Mouse (Mus musculus) cerebellum, postnatal 4 days (tissue): ENCODE measurements around the gene Atp6v0a1.
A peak's percentile ranks its signal among the peaks of the same experiment; 100 is the strongest.
"Not testable (repeated sequence)": the region's sequence is repeated elsewhere in the genome, so short reads cannot be mapped to it uniquely, and the experiment has no call there.

Source experiments
- DNase-seq, 2 experiments: peaks; one replicate each; pipeline ENCODE4 v3.0.0; 2022; ENCODE audit warnings: low spot score in 2 of 2, mixed read lengths in 1 of 2

Gene Atp6v0a1

DNA sequence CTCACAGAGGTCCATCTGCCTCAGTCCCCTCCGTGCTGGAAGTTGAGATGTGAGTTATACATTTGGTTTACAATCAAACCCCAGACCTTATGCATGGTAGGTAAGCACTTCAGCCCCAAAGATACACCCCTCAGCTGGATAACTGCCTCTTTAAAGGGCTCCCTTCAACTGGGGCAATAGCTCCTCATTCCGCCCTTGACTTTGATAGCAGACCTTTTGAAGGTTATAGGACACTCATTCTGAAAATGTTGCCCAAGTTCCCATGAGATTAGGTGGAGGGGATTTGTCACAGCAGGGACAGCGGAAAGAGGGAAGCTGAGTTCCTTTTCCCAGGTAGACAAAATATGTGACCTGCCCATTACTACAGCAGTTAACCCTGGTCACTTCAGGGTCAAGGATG, 28.0 kb upstream of the Atp6v0a1 start:
- DNase-seq = no peak

DNA sequence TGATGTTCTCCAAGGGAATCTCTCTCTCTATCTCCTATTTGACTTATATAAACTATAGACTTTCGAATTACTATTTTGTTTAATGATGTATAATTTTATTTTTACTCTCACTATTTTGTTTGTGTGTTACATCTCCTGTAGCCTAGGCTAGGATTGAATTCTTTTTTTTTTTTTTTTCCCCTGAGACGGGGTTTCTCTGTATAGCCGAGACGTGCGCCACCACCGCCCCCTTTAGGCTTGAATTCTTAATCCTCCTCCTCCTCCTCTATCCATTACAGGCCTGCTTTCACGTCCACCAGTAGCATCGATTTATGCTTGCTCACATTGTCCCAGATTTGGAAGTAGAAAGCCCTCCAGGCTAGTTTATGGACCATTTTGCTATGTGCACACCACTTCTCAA, 27.2 kb upstream of the Atp6v0a1 start:
- no peak for DNase-seq

DNA sequence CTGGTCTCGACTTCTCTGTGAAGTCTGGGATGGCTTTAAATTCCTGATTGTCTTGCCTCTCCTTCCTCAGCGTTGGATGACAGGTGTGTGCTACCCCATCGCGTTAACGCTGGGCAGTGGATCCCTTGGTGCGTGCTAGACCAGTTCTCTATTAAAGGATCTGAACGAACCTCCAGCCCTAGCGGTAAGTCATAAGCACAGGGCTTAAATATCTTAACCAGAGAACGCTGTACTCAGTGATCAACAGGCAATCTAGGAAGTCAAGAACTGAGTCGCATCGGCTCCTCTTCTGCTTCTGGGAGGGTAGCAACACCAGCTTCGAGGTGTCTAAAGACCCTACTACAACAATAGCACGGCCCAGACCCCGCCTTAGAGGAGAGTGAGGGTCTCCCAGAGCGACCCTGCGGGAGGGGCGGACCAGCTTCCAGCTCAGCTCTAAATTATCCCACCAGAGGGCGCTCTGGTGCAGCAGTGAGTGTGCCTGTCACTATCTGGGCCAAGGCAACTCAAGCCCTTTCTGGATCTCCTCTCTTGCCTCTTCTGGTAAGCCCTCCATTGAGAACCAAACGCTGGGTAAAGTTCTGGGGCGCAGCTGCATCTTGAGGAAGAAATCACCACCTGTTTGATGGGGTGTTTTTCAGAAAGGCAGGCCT, 26.0 kb upstream of the Atp6v0a1 start:
- peak; percentile 74 to 89 for DNase-seq

DNA sequence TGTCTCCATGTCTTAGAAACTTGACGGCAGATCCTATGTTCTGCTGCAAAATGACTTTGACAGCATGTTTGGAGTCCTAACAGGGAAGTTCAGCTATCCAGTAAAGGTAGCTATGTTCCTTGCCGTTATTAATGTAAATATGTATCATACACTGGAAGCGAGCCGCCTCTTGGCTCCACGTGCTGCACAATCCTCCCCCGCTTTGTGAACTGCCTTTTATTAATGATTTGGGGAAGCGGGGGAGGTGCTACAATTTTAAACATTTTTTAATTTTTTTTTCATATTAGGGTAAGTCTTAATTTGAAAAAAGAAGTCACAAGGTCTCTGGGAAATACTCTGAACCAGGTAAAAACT, 25.5 kb upstream of the Atp6v0a1 start:
- no peak for DNase-seq

DNA sequence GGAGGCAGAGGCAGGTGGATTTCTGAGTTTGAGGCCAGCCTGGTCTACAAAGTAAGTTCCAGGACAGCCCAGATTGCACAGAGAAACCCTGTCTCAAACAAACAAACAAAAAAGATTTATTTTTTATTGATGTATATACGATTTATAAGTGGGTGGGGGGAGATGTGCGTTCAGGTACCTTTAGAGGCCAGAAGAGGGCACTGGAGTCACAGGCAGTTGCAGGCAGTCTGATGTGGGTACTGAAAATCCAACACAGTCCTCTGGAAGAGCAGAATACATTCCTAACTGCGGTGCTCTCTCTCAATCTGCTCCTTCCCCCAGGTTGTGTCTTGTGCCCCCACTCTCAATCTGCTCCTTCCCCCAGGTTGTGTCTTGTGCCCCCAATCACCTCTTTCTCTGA, 23.6 kb upstream of the Atp6v0a1 start:
- no peak for DNase-seq

DNA sequence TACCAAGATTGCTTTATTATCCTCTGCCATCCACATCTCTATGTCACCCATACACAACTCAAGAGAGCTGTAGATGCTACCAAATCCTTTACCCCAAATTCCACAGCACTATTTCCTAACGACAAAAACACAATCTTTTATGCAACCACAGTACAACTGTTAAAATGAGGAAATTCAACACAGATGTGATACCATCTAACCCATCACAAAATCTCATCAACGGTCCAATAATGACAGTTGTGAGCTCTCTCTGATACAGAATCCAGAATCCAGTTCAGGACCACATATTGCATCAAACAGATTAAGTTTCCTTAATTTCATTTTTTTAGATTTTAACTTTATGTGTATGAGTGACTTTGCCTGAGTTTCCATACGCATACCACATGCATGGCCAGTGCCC, 20.6 kb upstream of the Atp6v0a1 start:
- no peak for DNase-seq

DNA sequence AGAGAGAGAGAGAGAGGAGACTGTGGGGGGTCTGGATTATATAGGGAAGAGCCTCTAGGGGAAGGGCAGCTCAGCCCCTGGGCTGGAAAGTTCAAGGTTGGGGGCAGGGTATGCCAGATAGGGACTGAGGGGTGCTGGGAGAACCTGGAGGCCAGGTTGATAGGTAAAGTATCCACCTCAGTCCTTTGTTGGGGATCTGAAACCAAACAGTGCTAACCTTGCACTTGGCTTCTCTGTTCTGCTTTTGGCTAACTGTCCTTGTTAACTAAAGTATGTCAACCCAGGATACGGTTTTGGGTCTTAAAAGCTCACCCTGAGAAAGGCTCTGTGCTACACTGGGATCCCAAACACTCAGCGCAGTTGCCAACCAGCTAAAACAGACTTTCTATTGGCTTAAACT, 19.6 kb upstream of the Atp6v0a1 start:
- DNase-seq = no peak

DNA sequence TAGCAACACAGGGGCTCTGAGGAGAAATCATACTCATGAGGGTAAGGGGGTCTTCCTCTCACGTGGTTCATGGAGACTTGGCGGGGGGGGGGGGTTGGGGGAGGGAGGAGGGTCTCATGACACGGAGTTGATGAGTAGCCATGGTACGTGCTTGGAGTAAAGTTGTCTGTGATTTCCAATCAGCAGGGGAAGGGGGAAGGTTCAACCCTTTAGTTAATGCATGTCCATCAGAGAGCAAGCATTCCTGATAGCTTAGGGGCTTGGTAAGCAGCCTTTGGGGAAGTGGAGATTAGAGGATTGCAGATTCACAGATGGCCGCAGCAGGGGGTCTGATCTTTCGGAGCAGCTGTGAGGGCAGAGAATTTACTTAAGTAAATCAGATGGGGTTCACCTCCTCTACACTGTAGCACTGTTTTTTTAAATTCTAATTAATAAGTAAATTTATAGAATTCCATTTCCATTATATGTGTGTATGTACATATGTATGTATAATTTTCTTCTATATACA, 18.2 kb upstream of the Atp6v0a1 start:
- peak in 1 of 2 experiments; percentile 47 for DNase-seq

DNA sequence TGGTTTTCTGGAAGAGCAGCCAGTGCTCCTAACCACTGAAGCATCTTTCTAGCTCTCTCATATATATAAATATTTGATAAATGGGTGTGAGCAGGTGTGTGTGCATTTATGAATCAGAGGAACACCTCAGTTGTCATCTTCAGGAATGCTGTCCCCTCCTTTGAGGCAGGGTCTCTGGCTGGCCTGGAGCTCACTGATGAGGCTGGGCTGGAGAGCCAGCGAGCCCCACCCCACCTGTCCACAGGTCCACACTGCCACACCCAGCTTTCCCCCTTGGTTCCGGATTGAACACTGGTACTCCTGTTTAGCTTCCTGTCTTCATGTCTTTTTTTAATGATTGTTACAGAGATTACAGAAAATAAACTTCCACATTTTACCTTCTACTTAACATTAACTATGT, 15.8 kb upstream of the Atp6v0a1 start:
- DNase-seq = no peak

DNA sequence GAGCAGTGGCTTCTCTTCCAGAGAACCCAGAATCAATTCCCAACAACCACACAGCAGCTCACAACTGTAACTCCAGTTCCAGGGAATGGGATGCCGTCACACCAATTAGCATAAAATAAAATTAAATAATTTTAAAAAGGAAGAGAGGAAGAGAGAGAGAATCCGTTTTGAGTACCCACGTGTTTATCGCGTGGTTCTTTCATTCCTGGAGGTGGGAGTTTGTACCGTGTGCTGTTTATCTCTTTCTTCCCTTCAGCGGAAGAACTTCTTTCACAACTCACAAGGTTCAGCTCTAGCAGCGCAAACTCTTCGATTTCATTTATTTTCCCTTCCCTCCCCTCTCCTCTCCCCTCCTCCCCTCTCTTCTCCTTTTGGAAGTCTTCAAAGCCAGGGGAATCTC, 15.0 kb upstream of the Atp6v0a1 start:
- no peak for DNase-seq

DNA sequence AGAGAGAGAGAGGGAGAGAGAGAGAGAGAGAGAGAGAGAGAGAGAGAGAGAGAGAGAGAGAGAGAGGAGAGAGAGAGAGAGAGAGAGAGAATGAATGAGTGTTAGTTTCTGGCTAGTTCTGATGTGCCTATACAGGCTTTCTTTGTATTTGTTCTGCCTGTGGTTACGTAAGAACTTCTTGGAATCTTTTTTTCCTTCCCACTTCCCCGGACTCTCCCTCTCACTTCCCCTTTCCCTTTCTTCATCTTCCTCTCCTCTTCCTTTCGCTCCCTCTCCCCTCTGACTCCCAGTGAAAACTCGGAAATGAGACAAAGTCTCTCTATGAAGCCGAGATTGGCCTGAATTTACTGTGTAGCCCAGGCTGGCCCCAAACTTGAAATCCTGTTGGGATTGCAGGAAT, 14.6 kb upstream of the Atp6v0a1 start:
- no peak for DNase-seq

DNA sequence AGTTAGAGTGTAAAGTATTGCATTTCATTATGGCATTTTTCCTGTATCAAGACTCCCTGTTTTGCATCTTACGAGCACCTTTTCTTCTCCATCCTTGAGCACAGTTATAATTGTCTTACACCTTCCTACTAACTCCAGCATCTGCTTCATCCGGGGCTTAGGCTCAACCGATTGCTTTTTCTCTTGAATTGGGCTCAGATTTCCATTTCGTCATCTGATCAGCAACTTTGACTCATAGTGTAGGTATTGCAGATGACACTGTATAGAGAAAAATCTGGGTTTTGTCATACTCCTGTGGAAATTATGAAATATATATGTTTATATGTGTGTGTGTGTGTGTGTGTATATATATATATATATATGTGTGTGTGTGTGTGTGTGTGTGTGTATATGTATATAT, 12.8 kb upstream of the Atp6v0a1 start:
- DNase-seq = no peak

DNA sequence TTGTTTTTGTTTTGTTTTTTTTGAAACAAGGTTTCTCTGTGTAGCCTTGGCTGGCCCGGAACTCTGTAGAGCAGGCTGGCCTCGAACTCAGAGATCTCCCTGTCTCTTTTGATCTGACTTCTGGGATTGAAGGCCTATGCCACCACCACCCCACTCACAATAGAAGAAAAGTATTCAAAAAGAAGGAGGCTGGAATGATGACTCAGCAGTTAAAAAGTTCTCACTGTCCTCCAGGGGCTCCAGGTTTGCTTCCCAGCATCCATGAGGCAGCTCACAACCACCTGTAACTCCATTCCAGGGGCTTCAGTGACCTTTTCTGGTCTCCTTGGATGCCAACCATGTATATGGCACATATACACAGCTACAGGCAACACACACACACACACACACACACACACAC, 10.4 kb upstream of the Atp6v0a1 start:
- DNase-seq = no peak

DNA sequence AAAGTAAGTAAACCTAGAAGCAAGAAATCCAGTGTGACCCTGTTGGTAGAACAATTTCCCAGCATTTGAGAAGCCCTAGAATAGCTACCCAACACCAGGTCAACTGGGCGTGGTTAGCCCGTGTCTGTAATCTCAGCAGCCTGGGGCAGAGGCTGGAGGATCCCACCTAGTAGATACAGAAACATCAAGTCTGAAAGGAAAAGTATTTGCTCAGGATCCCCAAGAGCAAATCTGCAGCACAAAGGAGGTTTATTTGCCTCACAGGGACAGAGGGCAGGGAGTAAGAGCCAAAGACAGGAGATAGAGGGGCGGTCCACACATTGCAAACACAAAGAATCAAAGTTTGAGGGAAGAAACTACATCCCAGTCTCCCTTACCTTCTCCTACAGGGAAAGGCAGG, 10.0 kb upstream of the Atp6v0a1 start:
- DNase-seq = no peak

DNA sequence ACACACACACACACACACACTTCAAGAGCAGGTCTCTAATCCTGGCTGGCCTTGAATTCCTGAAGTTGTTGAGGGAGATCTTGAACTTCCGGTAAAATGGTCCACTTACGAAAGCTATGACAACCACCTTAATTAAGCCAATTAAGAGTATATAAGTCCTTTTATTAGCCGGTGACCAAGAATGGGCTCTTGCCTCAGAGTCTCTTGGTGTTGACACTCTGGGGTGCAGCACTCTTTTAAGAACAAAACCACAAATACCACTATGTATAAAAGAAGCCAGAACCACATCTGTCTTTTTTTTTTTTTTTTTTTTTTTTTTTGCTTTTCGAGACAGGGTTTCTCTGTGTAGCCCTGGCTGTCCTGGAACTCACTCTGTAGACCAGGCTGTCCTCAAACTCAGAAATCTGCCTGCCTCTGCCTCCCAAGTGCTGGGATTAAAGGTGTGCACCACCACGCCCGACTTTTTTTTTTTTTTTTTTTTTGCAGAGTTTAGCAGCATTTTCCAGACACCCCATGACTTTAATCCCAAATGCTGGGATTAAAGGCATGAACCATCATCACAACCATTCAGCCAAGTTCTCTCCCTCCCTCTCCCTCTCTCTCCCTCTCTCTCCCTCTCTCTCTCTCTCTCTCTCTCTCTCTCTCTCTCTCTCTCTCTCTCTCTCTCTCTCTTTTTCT, 7.2 kb upstream of the Atp6v0a1 start:
- DNase-seq = not testable (repeated sequence)

DNA sequence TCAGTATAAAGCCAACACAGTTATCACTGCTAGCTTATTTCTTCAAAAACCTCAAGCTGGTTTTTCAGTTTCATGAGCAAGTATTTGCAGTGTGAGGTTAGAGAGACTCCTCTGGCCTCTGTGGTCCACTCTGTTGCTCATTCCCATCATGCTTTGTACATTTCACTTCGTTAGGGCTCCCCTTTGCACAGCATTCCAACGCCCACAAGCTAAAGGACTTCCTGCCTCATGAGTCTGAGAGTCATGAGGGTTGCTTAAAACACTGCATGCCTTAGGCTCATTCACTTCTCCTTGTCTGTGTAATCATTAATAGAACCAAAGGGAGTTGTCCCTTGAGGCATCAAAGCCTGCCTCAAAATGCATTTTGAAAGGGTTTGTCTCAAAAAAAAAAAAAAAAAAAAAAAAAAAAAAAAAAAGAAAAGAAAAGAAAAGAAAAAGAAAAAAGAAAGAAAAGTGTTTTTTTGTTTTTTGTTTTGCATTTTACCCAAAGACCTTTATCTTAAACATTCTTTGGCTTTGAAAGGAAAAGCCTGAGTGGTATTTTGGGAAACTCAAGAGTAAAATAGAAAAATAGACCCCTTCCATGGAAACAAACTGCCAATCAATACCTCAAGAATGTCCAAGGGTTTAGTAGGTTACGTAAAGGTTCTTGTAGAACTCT, 6.1 kb upstream of the Atp6v0a1 start:
- DNase-seq = no peak

DNA sequence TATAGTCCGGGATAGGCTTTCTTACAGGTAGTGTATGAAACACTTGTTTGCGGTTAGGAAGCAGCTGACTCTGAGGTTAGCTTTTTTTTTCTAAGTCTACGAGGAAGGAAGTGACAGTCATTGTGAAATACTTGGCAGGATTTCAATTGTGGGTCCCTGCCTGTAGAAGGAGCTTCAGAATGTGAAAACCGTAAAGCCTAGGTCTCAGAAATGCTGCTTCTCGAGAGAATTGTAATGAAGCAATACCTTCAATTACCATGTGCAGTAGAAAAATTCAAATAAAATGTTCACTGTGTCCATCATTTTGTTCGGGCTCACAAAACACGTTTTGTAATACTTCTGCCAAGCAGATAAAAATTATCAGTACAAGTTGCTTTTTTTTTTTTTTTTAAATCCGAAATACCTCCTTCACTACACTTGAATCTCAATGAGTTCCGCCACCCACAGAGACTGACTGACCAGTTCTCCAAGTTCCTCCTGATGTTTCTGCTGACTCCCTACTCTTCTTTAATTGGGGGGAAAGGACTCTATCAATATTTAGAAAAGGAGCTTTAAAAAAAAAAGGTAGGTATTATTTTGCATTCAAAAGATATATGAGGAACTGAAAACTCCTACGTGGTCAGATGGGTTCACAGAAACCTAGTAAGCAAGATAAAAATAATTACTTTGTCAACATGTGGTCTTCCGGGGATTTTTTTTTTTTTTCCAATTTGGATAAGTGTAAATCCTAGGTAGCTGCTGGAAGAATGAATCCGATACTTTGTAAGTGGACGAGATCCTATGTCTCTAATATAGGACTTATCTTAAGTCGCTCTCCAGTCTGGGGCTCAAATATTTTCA, 826 bp upstream of the Atp6v0a1 start:
- no peak for DNase-seq

DNA sequence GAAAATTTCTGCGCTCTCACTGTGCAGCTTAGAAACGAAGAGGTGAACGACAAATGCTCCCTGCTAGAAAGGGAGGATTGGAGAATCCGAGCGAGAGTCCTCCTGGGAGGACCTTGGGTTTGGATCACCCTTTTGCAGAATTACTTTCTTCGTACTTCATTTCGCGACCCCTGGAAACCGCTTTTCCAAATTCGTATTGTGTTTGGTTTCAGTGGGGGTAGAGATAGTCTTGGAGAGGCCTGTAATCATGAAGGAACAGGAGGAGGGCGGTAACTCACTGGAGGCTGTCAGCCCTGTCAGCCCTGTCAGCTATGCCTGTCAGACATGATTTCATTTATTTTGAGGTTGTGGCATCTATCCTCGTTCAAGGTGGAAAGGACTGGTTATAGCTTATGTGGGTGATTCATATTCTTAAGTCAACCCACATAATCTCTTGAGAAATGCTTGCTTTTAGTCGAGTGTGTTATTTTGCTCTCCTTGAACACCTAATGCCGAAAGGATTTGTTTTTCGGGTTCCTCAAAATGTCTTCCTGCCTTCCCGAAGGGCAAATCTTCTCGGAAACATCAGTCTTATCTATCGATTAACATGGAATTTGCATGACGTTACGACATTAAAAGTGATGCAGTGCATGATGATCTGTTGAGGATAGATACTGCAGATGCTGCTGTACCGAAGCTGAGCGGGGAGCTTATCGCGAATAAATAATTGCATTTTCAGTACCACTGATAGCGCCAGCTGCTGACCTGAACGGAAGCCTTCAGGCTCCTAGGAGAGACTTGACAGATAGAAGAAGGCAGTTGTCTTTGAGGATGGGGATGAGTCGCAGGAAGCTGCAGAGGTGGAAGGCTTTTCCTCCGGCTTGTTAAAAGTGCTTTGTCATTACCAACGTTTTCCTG, 884 bp downstream of the Atp6v0a1 start:
- DNase-seq = no peak

DNA sequence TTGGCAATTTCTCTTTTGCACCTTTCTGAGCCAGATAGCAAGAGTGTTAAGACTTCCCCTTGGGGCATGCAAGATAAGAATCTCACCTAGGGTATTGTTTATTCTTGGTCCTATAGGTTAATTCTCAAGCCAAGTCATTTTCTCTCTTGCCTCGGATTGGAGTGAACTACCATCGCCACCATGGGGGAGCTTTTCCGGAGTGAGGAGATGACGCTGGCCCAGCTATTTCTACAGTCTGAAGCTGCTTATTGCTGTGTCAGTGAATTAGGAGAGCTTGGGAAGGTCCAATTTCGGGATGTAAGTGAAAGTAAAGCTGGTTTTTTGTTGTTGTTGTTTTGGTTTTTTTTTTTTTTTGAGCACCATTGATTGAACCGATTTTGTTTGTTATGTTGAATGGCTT, 2.4 kb downstream of the Atp6v0a1 start:
- no peak for DNase-seq

DNA sequence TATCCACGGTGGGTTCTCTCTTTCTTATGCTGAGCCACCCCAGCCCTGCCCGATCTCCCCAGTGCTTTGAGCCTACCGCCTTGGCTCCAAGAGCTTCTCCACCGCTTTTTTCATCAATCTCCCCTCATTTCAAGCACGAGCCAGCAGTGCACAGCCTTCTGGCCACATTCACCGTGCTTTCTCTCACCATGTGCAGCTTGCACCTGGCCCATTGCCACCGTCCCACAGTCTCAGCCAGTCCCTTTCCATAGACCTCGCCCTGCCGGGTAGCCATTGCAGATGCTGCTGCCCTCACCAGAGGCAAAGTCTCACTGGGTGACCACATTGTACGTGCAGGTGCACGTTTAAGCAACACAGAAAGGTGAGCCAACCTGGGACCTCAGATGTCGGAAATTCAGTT, 14.1 kb downstream of the Atp6v0a1 start:
- peak; percentile 51 to 89 for DNase-seq

DNA sequence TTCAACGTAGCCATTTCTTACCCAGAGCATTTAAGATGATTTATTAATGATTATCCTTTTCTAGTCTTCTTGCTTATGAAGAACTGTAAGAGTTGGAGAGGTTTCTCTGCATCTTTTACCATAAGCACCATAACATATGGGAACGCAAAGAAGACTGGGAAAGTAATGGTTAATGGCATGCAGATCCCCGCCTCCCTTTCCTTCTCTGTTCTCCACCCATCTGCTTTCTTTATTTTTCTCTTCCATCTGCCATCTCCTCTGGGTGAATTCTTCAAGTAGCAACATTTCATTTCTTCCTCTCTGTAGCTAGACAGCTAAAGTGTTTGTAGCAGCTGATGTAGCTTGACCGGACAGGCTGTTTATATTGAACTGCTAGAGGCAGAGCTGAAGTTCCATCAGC, 14.7 kb downstream of the Atp6v0a1 start:
- no peak for DNase-seq
